Mouse (Mus musculus) ES-E14 (cell line): ENCODE results near the gene Homer2. TPM values are rescaled to one million over a fixed set of nuclear protein-coding genes. Genes with fewer than 3 reads are reported as not detected.

Experiments used
- DNase-seq: peaks from one replicate; pipeline ENCODE4 v3.0.0-alpha.2; 2013; ENCODE audit warnings: low read depth, low spot score
- H3K27ac ChIP-seq: 2 replicates; pipeline ENCODE4 v1.5.1; 2012; ENCODE audit warnings: low read depth, mild to moderate bottlenecking, low read length, moderate library complexity, mixed read lengths; ENCODE audit not compliant: poor library complexity, insufficient read depth, severe bottlenecking
- H3K36me3 ChIP-seq: 2 replicates; pipeline ENCODE4 v1.6.1; 2012; ENCODE audit warnings: mild to moderate bottlenecking, low read length, moderate library complexity, mixed read lengths; ENCODE audit not compliant: control insufficient read depth, poor library complexity, insufficient read depth, severe bottlenecking
- H3K4me1 ChIP-seq, 2 experiments: fragments of 150-350 bp in 1 of 2; sonication (generic) in 1 of 2; 2 replicates each; pipeline ENCODE4 v1.6.1; 2012; ENCODE audit warnings: low read length in 2 of 2, mild to moderate bottlenecking in 1 of 2, mixed read lengths in 1 of 2; ENCODE audit not compliant: control insufficient read depth in 2 of 2, insufficient read depth in 2 of 2, poor library complexity in 1 of 2
- H3K4me3 ChIP-seq, 2 experiments: fragments of 150-350 bp in 1 of 2; sonication (generic) in 1 of 2; 2 replicates each; pipeline ENCODE4 v1.5.1; 2012; ENCODE audit warnings: low read length in 2 of 2, low read depth in 1 of 2, mild to moderate bottlenecking in 1 of 2, mixed read lengths in 1 of 2; ENCODE audit not compliant: insufficient read depth in 1 of 2, poor library complexity in 1 of 2, severe bottlenecking in 1 of 2
- H3K9ac ChIP-seq: 2 replicates; pipeline ENCODE4 v1.6.1; 2012; ENCODE audit warnings: low read depth, mild to moderate bottlenecking, low read length, mixed read lengths; ENCODE audit not compliant: poor library complexity, insufficient read depth, severe bottlenecking
- H3K9me3 ChIP-seq: fragments of 150-350 bp; sonication (generic); 2 replicates; pipeline ENCODE4 v1.6.1; 2012; ENCODE audit warnings: low read depth, mild to moderate bottlenecking, low read length; ENCODE audit not compliant: control insufficient read depth, insufficient read depth
- CHD2 ChIP-seq: IDR thresholded peaks from 2 replicates; pipeline ENCODE4 v1.6.1; 2014; ENCODE audit warnings: mild to moderate bottlenecking, low read depth, low read length, inconsistent platforms
- HCFC1 ChIP-seq: IDR thresholded peaks from 2 replicates; pipeline ENCODE4 v1.6.1; 2012; ENCODE audit warnings: low read length, inconsistent platforms, borderline replicate concordance; ENCODE audit not compliant: insufficient read depth
- MAFK ChIP-seq: IDR thresholded peaks from 2 replicates; pipeline ENCODE4 v1.6.1; 2014; ENCODE audit warnings: mild to moderate bottlenecking, low read depth, low read length, inconsistent platforms; ENCODE audit not compliant: insufficient read depth
- ZC3H11A ChIP-seq: IDR thresholded peaks from 2 replicates; pipeline ENCODE4 v1.6.1; 2012; ENCODE audit warnings: low read depth, mild to moderate bottlenecking, inconsistent platforms, low read length, borderline replicate concordance
- ZNF384 ChIP-seq: IDR thresholded peaks from 2 replicates; pipeline ENCODE4 v1.6.1; 2012; ENCODE audit warnings: low read depth, low read length, inconsistent platforms
- in situ Hi-C, 2 experiments: fragments of 600-800 bp; cut with MboI; formaldehyde crosslinking; loops; one replicate each; pipeline ENCODE4 v1.15.1; 2025; ENCODE audit warnings: low sequenced_read_pairs in 2 of 2, inconsistent platforms in 1 of 2; ENCODE audit not compliant: unreplicated experiment in 2 of 2
- total RNA-seq: library from RNA; depleted of rRNA; stranded (reverse); fragments of 300-350 nt; gene quantifications from 2 replicates; pipeline ENCODE4 v1.2.3, GENCODE M21; 2012

Gene Homer2
- total RNA-seq, 1 experiment, result 6.5 TPM

- no peak overlapping the region for H3K4me3 ChIP-seq
- no peak overlapping the region for H3K9ac ChIP-seq
- no peak for TF ChIP-seq ZNF384
- TF ChIP-seq MAFK, result no peak
- no peak for TF ChIP-seq CHD2
- TF ChIP-seq ZC3H11A, result no peak
- no peak for TF ChIP-seq HCFC1
- H3K27ac ChIP-seq, result no peak overlapping the region
- H3K9me3 ChIP-seq, result no peaks in the 10 kb centered on the region
- H3K36me3 ChIP-seq, result no peaks in the 10 kb centered on the region
- no peaks in the 10 kb centered on the region for H3K4me1 ChIP-seq
- in situ Hi-C loops, result no loop called here
- no peak for DNase-seq
Measured at GRCm38 (mm10) chr7:81647959-81648358, 59.4 kb downstream of the Homer2 start.

- H3K4me1 ChIP-seq, result no peaks in the 10 kb centered on the region
- H3K36me3 ChIP-seq, result no peaks in the 10 kb centered on the region
- H3K27ac ChIP-seq, result no peak overlapping the region
- H3K9ac ChIP-seq, result no peak overlapping the region
- no peak for DNase-seq
- in situ Hi-C loops, result no loop called here
- TF ChIP-seq HCFC1, result no peak
- TF ChIP-seq ZNF384, result no peak
- TF ChIP-seq CHD2, result no peak
- no peak for TF ChIP-seq ZC3H11A
- TF ChIP-seq MAFK, result no peak
- no peak overlapping the region for H3K4me3 ChIP-seq
- no peaks in the 10 kb centered on the region for H3K9me3 ChIP-seq
Measured at GRCm38 (mm10) chr7:81644551-81645235, 62.6 kb downstream of the Homer2 start.

GRCm38 (mm10) chr7:81641101-81641500, 66.2 kb downstream of the Homer2 start:
- H3K4me1 ChIP-seq, result no peaks in the 10 kb centered on the region
- H3K36me3 ChIP-seq, result no peaks in the 10 kb centered on the region
- no peak overlapping the region for H3K27ac ChIP-seq
- no peak for DNase-seq
- no peak overlapping the region for H3K4me3 ChIP-seq
- no peaks in the 10 kb centered on the region for H3K9me3 ChIP-seq
- H3K9ac ChIP-seq, result no peak overlapping the region
- TF ChIP-seq MAFK (no peak), ZC3H11A (no peak), CHD2 (no peak)
- in situ Hi-C loops, result no loop called here

GRCm38 (mm10) chr7:81632586-81632985, 74.7 kb downstream of the Homer2 start:
- in situ Hi-C loops, result no loop called here

GRCm38 (mm10) chr7:81631261-81631660, 76.1 kb downstream of the Homer2 start:
- no peak overlapping the region for H3K27ac ChIP-seq
- H3K36me3 ChIP-seq, result no peaks in the 10 kb centered on the region
- no peaks in the 10 kb centered on the region for H3K4me1 ChIP-seq
- in situ Hi-C loops, result no loop called here
- H3K9ac ChIP-seq, result no peak overlapping the region
- no peak for DNase-seq
- TF ChIP-seq ZNF384, result no peak
- no peak for TF ChIP-seq MAFK
- TF ChIP-seq HCFC1, result no peak
- TF ChIP-seq ZC3H11A, result no peak
- no peak for TF ChIP-seq CHD2
- no peaks in the 10 kb centered on the region for H3K9me3 ChIP-seq
- H3K4me3 ChIP-seq, result no peak overlapping the region

More at GRCm38 (mm10) chr7:81632586-81632985, 74.7 kb downstream of the Homer2 start:
- Histone ChIP-seq H3K36me3 (no peaks in the 10 kb centered on the region), H3K4me1 (no peaks in the 10 kb centered on the region), H3K27ac (no peak overlapping the region), H3K9ac (no peak overlapping the region), H3K9me3 (no peaks in the 10 kb centered on the region), H3K4me3 (no peak overlapping the region)
- no peak for TF ChIP-seq ZNF384
- no peak for TF ChIP-seq MAFK
- no peak for TF ChIP-seq HCFC1
- TF ChIP-seq CHD2, result no peak
- no peak for TF ChIP-seq ZC3H11A
- DNase-seq, result no peak
